Mouse (Mus musculus): ENCODE results near the gene Inha. TPM values are rescaled to one million over a fixed set of nuclear protein-coding genes. Genes with fewer than 3 reads are reported as not detected.
A peak's percentile ranks its signal among the peaks of the same experiment; 100 is the strongest.

The Inha gene
- total RNA-seq, 2 experiments from 2014 or later, result 36.9 to 37.2 TPM

DNA sequence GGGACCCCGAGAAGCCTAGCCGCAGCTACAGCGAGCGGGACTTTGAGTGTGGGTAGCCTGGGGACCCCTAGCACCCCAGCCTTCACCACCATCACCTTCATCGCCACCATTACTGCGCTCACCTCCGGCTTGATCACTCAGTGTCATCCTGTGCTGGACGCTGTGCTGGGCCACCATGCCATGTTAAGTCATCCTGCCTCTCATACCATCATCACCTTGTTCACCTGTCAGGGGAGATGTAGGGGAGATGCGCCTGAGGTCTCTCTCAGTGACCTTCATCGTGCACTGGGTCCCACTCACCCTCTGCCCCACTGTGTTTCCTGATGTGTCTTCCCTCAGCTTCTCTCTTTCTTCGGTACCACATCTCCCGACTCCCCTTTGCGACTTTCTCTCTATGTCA is 40.5 kb downstream of the Inha start:
- intact Hi-C loops (cut with DNase I), result no loop called here
- no peak for DNase-seq (ENCODE audit: extremely low spot score in 1 of 2, low spot score in 2 of 2)

DNA sequence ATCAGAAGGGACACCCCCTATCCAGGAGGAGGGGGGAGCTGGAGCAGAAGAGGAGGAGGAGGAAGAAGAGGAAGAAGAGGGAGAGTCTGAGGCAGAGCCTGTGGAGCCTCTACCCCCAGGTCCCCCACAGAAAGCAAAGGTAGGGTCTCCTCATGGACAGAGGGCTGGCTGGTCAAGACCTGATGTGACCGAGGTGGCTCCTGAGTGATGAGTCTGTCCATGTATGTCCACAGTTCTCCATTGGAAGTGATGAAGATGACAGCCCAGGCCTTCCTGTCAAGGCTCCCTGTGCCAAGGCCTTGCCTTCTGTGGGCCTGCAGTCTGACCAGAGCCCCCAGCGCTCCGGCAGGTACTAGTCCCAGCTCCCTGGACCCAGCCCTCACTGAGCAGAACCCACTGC is 41.2 kb downstream of the Inha start:
- intact Hi-C loops (cut with DNase I), result no loop called here
- DNase-seq (ENCODE audit: extremely low spot score in 1 of 2, low spot score in 2 of 2), result no peak

DNA sequence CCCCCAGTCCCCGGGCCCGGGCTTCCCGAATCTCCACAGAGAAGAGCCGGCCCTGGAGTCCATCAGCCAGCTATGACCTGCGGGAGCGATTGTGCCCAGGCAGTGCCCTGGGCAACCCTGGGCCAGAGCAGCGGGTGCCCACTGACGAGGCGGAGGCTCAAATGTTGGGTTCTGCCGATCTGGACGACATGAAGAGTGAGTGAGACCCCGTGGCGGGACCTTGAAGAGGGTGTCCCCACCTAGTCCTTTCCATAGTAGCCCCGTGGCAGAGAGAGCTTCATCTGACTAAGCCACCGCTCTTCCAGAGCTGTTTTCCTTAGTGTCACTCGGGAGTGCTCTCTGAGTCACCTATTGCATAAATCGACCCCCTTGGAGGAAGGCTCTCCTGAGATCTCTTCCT is 42.0 kb downstream of the Inha start:
- intact Hi-C loops (cut with DNase I), result no loop called here
- DNase-seq (ENCODE audit: extremely low spot score in 1 of 2, low spot score in 2 of 2), result no peak

DNA sequence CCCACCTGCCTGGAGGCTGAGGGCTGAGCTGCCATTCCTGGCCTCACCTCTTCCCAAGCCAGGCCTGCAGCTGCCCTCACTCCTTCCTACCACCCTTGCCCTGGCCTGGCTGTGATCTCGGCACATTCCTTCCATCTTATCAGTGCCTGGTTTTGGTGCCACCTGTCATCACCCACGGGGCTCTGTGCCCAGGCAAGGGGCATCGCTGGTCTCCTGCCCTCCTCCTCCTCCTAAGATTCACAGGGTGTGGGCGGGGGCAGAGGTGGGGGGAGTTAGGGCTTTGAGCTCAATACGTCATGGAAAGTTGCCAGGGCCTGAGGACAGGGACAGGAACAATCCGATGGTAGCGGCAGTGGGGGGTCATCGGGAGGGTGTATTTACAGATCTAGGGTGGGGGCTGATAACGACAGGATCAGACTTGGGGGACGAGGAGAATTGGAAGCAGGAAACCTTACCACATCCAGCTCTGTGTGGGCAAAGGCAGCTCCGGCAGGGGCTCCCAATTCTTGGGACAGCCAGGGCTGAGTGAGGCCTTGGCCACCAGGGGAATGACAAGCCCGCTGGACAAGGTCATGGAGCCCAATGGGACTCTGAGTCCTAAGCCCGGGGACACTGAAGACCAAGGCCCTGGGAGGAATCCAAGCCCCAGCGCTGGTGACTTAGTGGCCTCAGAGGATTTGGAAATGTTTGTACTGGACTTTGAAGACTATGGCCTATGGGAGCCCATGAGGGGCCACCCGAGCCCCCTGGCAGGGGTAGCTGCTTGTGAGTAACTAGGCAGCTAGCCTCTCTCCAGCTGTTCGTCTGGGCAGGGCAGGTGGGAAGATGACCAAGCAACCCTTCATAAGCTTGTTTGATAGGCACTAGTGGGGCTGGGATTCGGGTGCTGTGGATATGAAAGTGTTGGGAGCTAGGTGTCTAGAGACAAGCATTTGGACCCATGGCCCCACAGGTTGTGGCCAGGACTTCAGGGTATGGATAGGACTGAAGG is 42.7 kb downstream of the Inha start:
- intact Hi-C loops (cut with DNase I), result no loop called here
- no peak for DNase-seq (ENCODE audit: extremely low spot score in 1 of 2, low spot score in 2 of 2)

DNA sequence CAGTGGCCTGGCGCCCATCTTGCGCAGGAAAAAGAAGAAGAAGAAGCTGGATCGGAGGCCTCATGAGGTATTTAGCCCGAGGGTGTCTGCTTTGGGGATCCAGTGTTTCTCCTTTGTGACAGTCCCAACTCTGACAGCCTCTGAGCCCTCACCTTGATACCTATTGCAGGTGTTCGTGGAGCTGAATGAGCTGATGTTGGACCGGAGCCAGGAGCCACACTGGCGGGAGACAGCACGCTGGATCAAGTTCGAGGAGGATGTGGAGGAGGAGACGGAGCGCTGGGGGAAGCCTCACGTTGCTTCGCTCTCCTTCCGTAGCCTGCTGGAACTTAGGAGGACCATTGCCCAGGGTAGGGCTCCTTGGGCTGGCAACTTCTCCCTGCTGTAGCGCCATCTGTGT is 43.7 kb downstream of the Inha start:
- DNase-seq (ENCODE audit: extremely low spot score in 1 of 2, low spot score in 2 of 2), result no peak
- intact Hi-C loops (cut with DNase I), result no loop called here

DNA sequence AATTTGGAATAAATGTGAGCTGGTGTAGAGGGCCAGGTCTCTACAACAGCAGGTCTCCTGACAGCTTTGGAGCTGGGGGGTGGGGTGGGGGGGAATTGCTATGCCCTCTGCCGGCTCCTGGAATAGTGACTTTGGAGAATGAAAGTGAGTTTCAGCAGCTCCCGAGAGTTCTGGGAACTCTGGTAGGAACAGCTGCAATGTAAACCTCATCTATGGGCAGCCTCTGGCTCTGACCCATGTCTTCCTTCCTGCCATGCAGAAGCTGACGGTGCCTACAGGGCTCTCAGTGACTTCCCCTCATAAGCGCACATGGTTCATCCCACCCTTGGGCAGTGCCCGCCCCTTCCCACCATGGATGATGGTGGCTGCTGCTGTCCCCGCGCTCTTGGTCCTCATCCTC is 48.8 kb downstream of the Inha start:
- intact Hi-C loops (cut with DNase I), result no loop called here
- no peak for DNase-seq (ENCODE audit: extremely low spot score in 1 of 2, low spot score in 2 of 2)

DNA sequence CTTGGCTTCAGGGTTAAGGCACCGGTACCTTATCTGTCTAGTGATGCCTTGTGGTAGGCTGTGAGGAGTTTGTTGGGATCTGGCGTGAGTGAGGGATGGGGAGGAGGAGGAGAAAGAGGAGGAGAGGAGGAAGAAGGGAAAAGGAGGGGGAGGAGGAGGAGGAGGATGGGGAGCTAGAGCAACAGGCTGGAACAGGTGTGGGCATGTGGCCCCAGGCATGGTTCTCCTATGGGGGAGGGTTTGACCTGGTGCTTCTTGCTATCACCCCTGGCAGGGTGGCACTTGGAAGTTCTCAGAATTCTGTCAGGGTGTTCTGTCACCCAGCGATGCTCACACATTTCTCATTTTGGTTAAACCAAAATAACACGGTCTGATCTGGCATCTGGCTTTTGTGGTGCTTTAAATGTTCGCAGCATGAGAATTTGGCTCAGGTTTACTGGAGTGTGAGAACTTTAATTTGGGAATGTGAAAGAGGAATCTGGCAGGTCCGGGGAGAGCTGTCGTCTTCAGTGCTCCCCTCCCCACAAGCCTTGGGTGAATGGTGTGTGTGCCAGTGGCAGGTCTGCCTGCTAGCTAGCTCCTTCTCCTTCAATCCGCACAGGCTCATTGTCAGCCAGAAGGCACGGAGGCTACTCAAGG is 49.4 kb downstream of the Inha start:
- intact Hi-C loops (cut with DNase I), result no loop called here
- no peak for DNase-seq (ENCODE audit: extremely low spot score in 1 of 2, low spot score in 2 of 2)

DNA sequence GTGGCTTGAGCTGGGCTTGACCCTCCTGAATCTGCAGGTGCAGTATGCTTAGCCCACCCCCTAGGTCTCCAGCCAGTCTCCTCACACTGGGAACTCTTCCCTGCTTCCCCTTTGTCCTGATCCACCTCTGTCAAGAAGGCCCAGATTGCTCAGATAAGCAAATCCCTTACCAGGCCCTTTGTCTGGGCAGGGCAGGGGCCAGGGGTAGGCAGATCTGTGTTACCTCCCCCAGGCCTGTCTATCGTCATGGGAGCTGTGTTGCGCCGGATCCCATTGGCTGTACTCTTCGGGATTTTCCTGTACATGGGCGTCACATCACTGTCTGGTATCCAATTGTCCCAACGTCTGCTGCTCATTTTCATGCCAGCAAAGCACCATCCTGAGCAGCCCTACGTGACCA is 50.2 kb downstream of the Inha start:
- intact Hi-C loops (cut with DNase I), result no loop called here
- DNase-seq (ENCODE audit: extremely low spot score in 1 of 2, low spot score in 2 of 2), result no peak

DNA sequence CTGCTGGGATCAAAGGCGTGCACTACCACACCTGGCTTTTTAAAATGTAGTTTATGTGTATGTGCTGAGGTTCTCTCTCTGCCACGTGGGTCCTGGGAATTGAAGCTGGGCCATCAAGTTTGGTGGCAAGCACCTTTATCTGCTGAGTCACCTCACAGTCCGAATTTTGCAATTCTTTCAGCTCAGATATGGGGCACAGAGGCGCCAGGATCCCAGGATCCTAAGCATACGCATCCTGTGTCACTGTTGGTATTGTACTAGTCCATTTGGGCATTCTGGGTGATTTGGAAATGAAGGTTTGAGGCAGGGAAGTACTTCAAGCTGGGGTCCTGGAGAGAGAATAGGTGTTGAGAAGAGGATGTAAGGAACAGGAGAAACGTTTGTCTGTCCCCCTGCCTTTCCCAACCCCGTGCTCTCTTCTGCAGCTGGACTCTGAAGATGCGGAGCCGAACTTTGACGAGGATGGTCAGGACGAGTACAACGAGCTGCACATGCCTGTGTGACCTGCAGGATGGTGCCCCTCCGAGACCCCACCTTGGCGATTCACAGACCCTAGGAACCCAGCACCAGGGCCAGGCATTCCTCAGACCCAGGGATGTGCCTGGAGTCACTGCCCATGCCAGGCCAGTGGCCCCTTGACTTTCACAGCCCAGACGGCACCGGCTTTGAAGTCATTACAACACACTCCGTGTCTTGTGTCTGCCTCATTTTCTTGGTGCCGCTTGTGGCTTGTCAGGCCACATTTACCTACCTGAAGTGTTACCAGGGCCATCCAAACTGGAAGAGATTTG is 51.7 kb downstream of the Inha start:
- intact Hi-C loops (cut with DNase I), result no loop called here

DNA sequence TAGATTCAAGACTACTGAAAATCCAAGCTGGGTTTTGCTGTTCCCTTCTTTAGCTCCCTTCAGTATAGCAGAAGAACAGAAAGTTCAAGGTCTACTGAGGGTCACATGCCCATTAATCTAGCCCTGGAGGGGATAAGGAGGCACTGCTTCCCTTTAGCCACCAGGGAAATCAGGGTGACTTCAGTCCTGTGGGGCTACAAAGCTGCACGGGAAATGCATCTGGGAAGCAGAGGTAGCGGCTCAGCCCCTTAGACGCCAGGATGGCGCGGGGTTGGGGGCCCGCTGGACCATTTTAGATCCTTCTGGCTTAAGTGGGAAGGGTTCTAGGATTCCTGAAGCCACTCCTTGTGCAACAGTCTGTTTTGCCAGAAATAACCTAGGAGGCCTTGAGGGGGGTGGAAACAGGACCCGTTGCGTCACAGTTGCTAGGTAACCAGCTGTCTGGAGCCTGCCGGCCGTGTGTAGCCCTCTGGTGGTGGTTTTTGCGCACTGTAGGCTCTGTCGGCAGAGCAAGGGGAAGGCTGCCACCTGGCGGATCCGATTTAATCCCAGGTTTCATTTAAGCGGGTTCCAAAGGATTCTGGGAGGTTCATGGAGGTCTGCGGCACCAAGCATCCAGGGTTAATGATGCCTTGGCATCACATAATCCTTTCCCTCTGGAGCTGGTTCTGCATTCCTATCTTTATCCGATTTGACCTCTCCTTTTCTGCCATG is 52.5 kb downstream of the Inha start:
- DNase-seq (ENCODE audit: extremely low spot score in 1 of 2, low spot score in 2 of 2), result peak; percentile 93 to 95
- intact Hi-C loops (cut with DNase I), result no loop called here

More for the DNA sequence above, 51.7 kb downstream of the Inha start:
- no peak for DNase-seq (ENCODE audit: extremely low spot score in 1 of 2, low spot score in 2 of 2)

Other genes with a start within 250 kb of the Inha start
- 100 to 1,000 TPM; 257 to 262 TPM for gene Ptprn, start 242.6 kb upstream of the Inha start, total RNA-seq (2021)
- 10 to 100 TPM; 72.5 to 81.7 TPM for gene Resp18, start 228.7 kb upstream of the Inha start, total RNA-seq (2021)
- gene Dnpep, start 189.1 kb upstream of the Inha start, total RNA-seq (2021), result 10 to 100 TPM; 60.6 to 67.1 TPM
- 1 to 10 TPM; 1.5 TPM for gene Des, start 146.7 kb upstream of the Inha start, total RNA-seq (2021)
- gene Speg, start 131.8 kb upstream of the Inha start, total RNA-seq (2021), result 100 to 1,000 TPM; 182 to 186 TPM
- 10 to 100 TPM; 51.9 to 53.7 TPM for gene Gmppa, start 71.1 kb upstream of the Inha start, total RNA-seq (2021)
- 10 to 100 TPM; 17.2 to 22.0 TPM for gene Asic4, start 56.6 kb upstream of the Inha start, total RNA-seq (2021)
- 10 to 100 TPM; 79.8 to 80.6 TPM for gene Chpf, start 27.8 kb upstream of the Inha start, total RNA-seq (2021)
- 10 to 100 TPM; 58.2 to 59.3 TPM for gene Tmem198, start 27.5 kb upstream of the Inha start, total RNA-seq (2021)
- 10 to 100 TPM; 35.1 to 39.4 TPM for gene Obsl1, start 625 bp upstream of the Inha start, total RNA-seq (2021)
- 10 to 100 TPM; 29.4 to 29.7 TPM for gene Stk11ip, start 14.5 kb downstream of the Inha start, total RNA-seq (2021)
- gene Slc4a3, start 39.2 kb downstream of the Inha start, total RNA-seq (2021), result 100 to 1,000 TPM; 203 to 204 TPM

Measured in left cerebral cortex, postnatal 10 days (tissue).